Mouse (Mus musculus) neural tube, embryonic 11.5 days (tissue): ENCODE measurements around the gene Stim2. TPM values are rescaled to one million over a fixed set of nuclear protein-coding genes. Genes with fewer than 3 reads are reported as not detected.

Experiments used
- ATAC-seq: fragments of 200-750 bp; cut with Nextera tagmentation; 2 replicates; pipeline ENCODE4 v1.8.0; 2017; ENCODE audit warnings: moderate number of reproducible peaks, mild to moderate bottlenecking, moderate TSS enrichment, moderate library complexity; ENCODE audit not compliant: insufficient read depth, low FRiP score, low TSS enrichment
- DNase-seq: peaks from one replicate; pipeline ENCODE4 v3.0.0-alpha.2; 2015; ENCODE audit warnings: low spot score
- H3K27ac ChIP-seq: fragments of 300-500 bp; sonication (generic); 2 replicates; pipeline ENCODE4 v1.5.1; 2014; ENCODE audit warnings: low read depth, mild to moderate bottlenecking, low read length
- H3K27me3 ChIP-seq: fragments of 300-500 bp; sonication (generic); 2 replicates; pipeline ENCODE4 v1.6.1; 2014; ENCODE audit warnings: mild to moderate bottlenecking, low read length, mixed read lengths; ENCODE audit not compliant: control insufficient read depth, insufficient read depth
- H3K36me3 ChIP-seq: fragments of 300-500 bp; sonication (generic); 2 replicates; pipeline ENCODE4 v1.6.1; 2014; ENCODE audit warnings: mild to moderate bottlenecking, low read length, moderate library complexity, mixed read lengths; ENCODE audit not compliant: control insufficient read depth, insufficient read depth
- H3K4me1 ChIP-seq: fragments of 300-500 bp; sonication (generic); 2 replicates; pipeline ENCODE4 v1.6.1; 2014; ENCODE audit warnings: low read length, mixed read lengths; ENCODE audit not compliant: control insufficient read depth, insufficient read depth
- H3K4me2 ChIP-seq: fragments of 300-500 bp; sonication (generic); 2 replicates; pipeline ENCODE4 v1.6.1; 2014; ENCODE audit warnings: low read depth, mild to moderate bottlenecking, moderate library complexity
- H3K4me3 ChIP-seq: fragments of 300-500 bp; sonication (generic); 2 replicates; pipeline ENCODE4 v1.5.1; 2014; ENCODE audit warnings: low read depth, low read length
- H3K9ac ChIP-seq: fragments of 300-500 bp; sonication (generic); 2 replicates; pipeline ENCODE4 v1.6.1; 2014; ENCODE audit warnings: mild to moderate bottlenecking, low read length
- H3K9me3 ChIP-seq: fragments of 300-500 bp; sonication (generic); 2 replicates; pipeline ENCODE4 v1.6.1; 2016; ENCODE audit warnings: low read length; ENCODE audit not compliant: control insufficient read depth
- WGBS: fragments of 180-500 bp; shearing (Covaris S2); extraction: QIAGEN DNeasy Blood & Tissue Kit; methylation state at CpG from one replicate; pipeline ENCODE4 v1.1.7; 2014; 5-methylcytosine and 5-hydroxymethylcytosine counted together
- polyA plus RNA-seq: library from polyadenylated mRNA; unstranded; fragments of >200 nt; fragmentation: Nextera tagmentation; extraction: Ambion mirVana; gene quantifications from 2 replicates; pipeline ENCODE4 v1.2.1, GENCODE M21; 2014

Stim2 gene
- polyA plus RNA-seq, 1 experiment from 2014 or later = 22.7 TPM

DNA sequence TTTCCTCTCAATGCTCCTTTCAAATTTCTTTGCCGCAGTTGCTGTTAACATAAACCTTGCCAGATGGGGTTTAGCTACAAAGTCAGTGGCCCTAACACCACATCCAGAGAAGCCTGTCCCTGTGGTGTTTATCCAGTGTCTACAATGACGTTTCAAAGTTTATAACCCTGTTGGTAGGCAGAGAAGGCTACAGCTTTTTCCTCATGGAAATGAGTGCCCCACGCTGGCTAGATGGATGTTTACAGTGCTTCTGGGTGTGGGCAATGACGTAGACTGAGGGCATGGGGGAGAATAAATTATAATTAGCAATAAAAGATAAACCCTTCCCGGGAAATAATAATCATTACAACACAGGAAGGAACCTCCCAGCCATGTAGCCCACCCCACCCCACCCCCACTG lies 37.1 kb upstream of the Stim2 start:
- WGBS = 55% methylated on average over 5 of the region's 5 CpGs
- ATAC-seq = no peak
- no peaks in the 10 kb centered on the region for H3K36me3 ChIP-seq
- no peaks in the 10 kb centered on the region for H3K27me3 ChIP-seq
- H3K4me1 ChIP-seq = no peaks in the 10 kb centered on the region
- no peak overlapping the region for H3K27ac ChIP-seq
- no peak for DNase-seq
- H3K9ac ChIP-seq = no peak overlapping the region
- H3K4me3 ChIP-seq = no peak overlapping the region
- no peaks in the 10 kb centered on the region for H3K9me3 ChIP-seq
- no peak overlapping the region for H3K4me2 ChIP-seq

DNA sequence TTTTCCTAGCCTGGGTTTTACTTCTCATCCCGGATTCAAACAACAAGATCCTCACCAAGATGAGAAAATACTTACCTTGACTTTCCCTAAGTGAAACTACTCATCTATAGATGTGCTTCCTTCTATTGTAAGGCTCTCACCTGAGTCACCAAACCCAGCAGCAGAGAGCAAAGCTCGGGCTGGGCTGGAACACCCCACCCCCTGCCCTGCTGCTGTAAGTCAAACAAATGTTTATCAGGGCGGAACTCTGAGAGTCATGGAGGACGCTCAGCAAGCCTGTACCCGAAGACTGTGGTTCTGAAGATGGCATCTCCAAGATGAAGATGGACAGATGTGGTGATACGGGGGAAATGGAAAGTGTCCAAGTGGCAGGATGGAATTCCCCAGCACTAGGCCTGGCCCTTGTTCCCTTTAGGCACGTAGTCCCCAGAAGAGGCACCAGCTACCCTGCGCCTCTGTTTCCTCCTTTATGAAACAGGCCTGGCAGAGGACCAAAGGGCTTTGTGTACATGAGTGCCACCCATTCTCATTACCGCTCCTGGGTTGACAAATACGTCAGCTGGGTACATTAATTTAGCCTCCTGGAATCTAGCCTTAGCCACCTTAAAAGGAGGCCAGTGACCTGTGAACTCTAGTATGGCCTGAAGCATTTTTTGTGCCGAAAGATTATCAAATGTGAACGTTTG lies 36.3 kb upstream of the Stim2 start:
- no peak overlapping the region for H3K4me2 ChIP-seq
- H3K9ac ChIP-seq = no peak overlapping the region
- no peaks in the 10 kb centered on the region for H3K4me1 ChIP-seq
- no peak for DNase-seq
- no peak overlapping the region for H3K27ac ChIP-seq
- H3K4me3 ChIP-seq = no peak overlapping the region
- no peaks in the 10 kb centered on the region for H3K9me3 ChIP-seq
- no peak for ATAC-seq
- H3K27me3 ChIP-seq = no peaks in the 10 kb centered on the region
- 88% methylated on average over 12 of the region's 12 CpGs for WGBS
- no peaks in the 10 kb centered on the region for H3K36me3 ChIP-seq

DNA sequence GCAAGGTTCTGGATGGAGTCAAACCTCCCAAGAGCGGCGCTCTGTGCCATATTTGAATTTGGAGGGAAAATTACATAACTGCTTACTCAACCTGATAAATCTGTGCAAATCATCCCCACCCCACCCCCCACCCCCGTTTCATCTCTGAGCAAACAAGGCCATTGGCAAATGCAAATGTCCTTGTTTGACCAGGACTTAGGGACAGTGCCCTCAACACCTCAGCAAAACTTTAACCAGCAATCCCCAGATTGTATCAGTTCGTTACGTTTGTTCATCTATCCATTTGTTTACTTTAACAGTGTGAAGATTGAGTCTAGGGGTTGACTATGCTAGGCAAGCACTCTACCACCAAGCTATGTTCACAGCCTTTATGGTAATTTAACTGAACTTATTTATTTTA lies 32.6 kb upstream of the Stim2 start:
- DNase-seq = no peak
- no peak for ATAC-seq
- H3K4me1 ChIP-seq = no peaks in the 10 kb centered on the region
- H3K9me3 ChIP-seq = no peaks in the 10 kb centered on the region
- H3K4me2 ChIP-seq = no peak overlapping the region
- no peak overlapping the region for H3K9ac ChIP-seq
- H3K27me3 ChIP-seq = no peaks in the 10 kb centered on the region
- no peak overlapping the region for H3K27ac ChIP-seq
- no peak overlapping the region for H3K4me3 ChIP-seq
- WGBS = 93% methylated on average over 5 of the region's 5 CpGs
- H3K36me3 ChIP-seq = no peaks in the 10 kb centered on the region

DNA sequence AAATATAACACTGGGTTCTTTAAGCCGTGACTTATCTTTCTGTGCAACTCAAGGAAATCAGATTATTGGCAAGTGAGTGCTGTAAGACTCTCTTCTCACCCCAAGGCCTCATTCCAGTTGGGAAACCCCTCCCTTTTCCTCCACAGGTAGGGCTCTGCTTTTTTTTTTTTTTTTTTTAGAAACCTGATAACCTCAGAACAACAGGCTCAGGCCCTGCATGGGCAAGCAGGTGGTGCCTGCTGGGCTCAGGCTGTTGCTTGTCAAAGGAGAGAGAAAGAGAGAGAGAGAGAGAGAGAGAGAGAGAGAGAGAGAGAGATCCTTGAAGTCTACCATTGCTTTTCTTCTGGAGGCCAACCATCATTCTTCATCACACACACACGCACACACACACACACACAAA lies 30.7 kb upstream of the Stim2 start:
- 91% methylated on average over 2 of the region's 2 CpGs for WGBS
- Histone ChIP-seq H3K27me3 (no peaks in the 10 kb centered on the region), H3K36me3 (no peaks in the 10 kb centered on the region), H3K9ac (no peak overlapping the region), H3K4me3 (no peak overlapping the region), H3K4me1 (no peaks in the 10 kb centered on the region), H3K4me2 (no peak overlapping the region), H3K9me3 (no peaks in the 10 kb centered on the region), H3K27ac (no peak overlapping the region)
- ATAC-seq (no peak), DNase-seq (no peak)

DNA sequence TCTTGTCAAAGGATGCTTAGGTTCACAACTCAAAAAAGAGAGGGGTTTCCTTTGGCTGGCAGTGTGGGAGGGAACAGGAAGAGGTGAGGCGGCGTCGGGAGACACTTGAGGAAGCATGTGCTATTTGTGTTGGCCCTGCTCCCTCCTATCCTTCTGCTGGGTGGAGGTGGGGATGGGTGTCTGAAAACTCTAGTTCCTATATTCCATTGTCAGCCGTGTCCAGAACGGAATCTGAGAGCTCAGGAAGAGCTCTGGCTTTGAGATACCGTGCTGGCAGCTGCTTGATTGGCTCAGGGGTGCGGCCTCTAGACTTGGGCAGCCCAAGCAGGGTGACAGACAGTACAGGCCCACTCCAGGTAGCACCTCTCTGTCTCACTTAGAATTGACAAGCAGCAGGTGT lies 28.1 kb upstream of the Stim2 start:
- Histone ChIP-seq H3K27ac (no peak overlapping the region), H3K4me2 (no peak overlapping the region), H3K36me3 (no peaks in the 10 kb centered on the region), H3K4me1 (no peaks in the 10 kb centered on the region), H3K9me3 (no peaks in the 10 kb centered on the region), H3K9ac (no peak overlapping the region), H3K27me3 (no peaks in the 10 kb centered on the region), H3K4me3 (no peak overlapping the region)
- no peak for DNase-seq
- no peak for ATAC-seq
- 83% methylated on average over 7 of the region's 7 CpGs for WGBS

DNA sequence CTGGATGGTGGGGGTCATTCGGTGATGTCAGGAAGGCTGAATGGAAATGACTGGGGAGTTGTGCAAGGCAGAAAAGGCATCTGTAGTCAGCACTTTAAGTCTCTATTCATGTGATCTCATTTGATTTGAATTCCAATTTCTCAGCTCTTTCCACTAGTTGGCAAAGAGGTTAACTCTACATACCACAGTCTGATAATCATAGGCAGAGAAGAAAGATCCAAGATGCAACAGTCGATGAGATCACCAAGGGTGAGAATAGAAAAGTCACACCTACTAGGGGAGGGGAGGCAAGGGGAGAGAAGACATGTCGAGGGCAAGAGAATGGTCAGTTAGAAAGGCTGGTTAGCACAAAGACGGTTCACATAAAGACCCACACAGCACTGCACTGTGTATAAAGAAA lies 27.1 kb upstream of the Stim2 start:
- no peak overlapping the region for H3K4me3 ChIP-seq
- no peak overlapping the region for H3K27ac ChIP-seq
- ATAC-seq (no peak), DNase-seq (no peak)
- no peak overlapping the region for H3K9ac ChIP-seq
- no peaks in the 10 kb centered on the region for H3K9me3 ChIP-seq
- H3K4me2 ChIP-seq = no peak overlapping the region
- no peaks in the 10 kb centered on the region for H3K27me3 ChIP-seq
- WGBS = 87% methylated on average over 4 of the region's 4 CpGs
- H3K4me1 ChIP-seq = no peaks in the 10 kb centered on the region
- no peaks in the 10 kb centered on the region for H3K36me3 ChIP-seq

DNA sequence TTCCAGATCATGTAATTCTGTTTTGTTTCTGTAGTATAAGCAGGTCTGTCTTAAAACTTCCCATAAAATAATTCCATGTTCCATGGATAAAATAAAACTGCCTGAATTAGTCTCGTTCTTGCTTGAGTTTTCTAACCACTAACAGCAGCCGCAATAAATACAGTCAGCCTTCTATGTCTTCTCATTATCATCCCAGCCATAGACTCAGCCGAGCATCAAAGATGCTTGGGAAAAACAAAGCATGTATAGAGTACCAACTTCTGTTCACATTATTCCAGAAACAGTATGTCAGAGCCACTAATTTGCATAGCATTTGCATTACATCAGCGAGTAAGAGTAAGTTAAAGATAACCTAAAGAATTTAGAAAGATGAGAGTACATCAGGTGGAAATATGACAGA lies 25.4 kb upstream of the Stim2 start:
- Histone ChIP-seq H3K4me2 (no peak overlapping the region), H3K9me3 (no peaks in the 10 kb centered on the region), H3K27ac (no peak overlapping the region), H3K4me1 (no peaks in the 10 kb centered on the region), H3K9ac (no peak overlapping the region), H3K36me3 (no peaks in the 10 kb centered on the region), H3K27me3 (no peaks in the 10 kb centered on the region), H3K4me3 (no peak overlapping the region)
- WGBS = 81% methylated on average over 4 of the region's 4 CpGs
- DNase-seq = no peak
- no peak for ATAC-seq

DNA sequence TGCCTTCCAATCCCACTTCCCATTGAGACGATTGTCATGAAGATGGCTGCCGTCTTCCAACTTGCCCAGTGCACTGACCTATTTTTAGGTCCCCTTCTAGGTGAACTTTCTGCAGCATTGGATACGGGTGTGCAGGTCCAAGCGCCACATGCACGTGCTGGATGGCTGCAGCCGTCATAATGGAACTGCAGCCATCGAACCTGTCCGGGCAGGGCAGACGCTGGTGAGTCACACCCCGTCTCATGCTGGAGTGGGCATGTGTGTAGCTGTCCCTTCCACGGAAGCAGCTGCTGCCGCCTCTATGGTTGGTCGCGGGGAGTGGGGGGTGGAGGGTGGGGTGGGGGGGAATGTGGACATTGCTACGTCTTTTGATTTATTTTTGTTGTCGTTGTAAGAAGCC lies 21.8 kb upstream of the Stim2 start:
- DNase-seq (no peak), ATAC-seq (no peak)
- no peaks in the 10 kb centered on the region for H3K4me1 ChIP-seq
- no peak overlapping the region for H3K9ac ChIP-seq
- H3K36me3 ChIP-seq = no peaks in the 10 kb centered on the region
- no peak overlapping the region for H3K4me3 ChIP-seq
- no peaks in the 10 kb centered on the region for H3K9me3 ChIP-seq
- no peaks in the 10 kb centered on the region for H3K27me3 ChIP-seq
- H3K27ac ChIP-seq = no peak overlapping the region
- 88% methylated on average over 16 of the region's 16 CpGs for WGBS
- no peak overlapping the region for H3K4me2 ChIP-seq

DNA sequence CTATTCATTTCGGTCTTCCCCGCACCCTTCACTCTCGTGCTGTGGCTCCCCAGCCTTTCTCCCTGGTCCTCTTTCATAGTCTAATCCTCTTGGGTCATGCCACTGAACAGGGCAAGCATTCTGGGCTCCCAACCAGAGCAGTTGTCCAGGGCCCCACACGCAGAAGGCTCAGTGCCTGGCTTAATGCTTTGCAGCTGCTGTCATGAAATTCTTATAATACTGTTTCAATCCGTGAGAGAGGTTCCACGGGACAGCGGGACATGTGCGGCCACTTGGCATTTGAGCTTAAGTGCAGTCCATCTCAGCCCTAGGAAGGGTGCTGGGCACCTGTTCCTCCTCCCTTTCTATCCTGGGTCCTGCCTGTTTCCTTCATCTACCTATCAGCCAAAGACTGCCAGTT lies 21.2 kb upstream of the Stim2 start:
- 87% methylated on average over 8 of the region's 8 CpGs for WGBS
- H3K4me2 ChIP-seq = no peak overlapping the region
- no peaks in the 10 kb centered on the region for H3K4me1 ChIP-seq
- no peaks in the 10 kb centered on the region for H3K36me3 ChIP-seq
- no peaks in the 10 kb centered on the region for H3K27me3 ChIP-seq
- no peak for ATAC-seq
- H3K9ac ChIP-seq = no peak overlapping the region
- H3K4me3 ChIP-seq = no peak overlapping the region
- H3K9me3 ChIP-seq = no peaks in the 10 kb centered on the region
- no peak for DNase-seq
- H3K27ac ChIP-seq = no peak overlapping the region
